In the genomic region with DNA sequence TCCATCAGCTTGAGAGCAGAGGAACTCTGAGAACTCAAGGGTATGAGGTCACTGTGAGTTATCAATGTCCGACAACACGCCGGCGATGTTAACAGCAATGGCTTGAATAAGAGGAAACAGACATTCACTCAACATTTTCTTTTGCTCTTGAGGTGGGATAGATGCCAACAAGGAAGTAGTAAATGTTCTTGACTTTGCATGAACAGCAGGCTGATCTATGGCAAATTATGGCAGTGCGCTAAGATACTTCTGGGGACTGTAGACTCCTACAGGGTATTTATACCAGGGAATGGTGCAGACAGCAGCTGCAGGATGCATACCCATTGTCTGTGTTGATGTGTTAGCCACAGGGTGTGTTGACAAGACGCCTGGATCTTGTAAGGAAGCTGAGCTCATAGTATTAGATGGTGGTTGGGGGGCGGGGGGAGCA, we compare ENCODE assay signal across 14 mouse cellular contexts. TPM values are rescaled to one million over a fixed set of nuclear protein-coding genes. Genes with fewer than 3 reads are reported as not detected.
A peak's percentile ranks its signal among the peaks of the same experiment; 100 is the strongest.
DNase-seq lines count a peak whose midpoint lies in the region; ATAC-seq and TF ChIP-seq lines count a peak whose summit lies in the region.
"Had no signal": no experiment of that assay in that cellular context is flagged by ENCODE, and none has a peak within 500 bp of the region (broad histone marks: within the 10 kb centered on the region; RNA-seq: fewer than 3 reads in every experiment).

No protein-coding gene starts in this region.

- H3K4me3 ChIP-seq in heart, embryonic 12.5 days: no peak overlapping the region
- H3K4me3 ChIP-seq in liver, embryonic 11.5 days (ENCODE audit: low read depth, low read length): no peak overlapping the region
- no peak overlapping the region for H3K4me3 ChIP-seq in liver, embryonic 12.5 days
- H3K4me3 ChIP-seq in bone marrow macrophage, adult 2 months (ENCODE audit: insufficient read depth, low read length): no peak overlapping the region
- no peak overlapping the region for H3K4me3 ChIP-seq in layer of hippocampus, adult 2 months
- H3K4me3 ChIP-seq: embryonic facial prominence, embryonic 15.5 days; forebrain, embryonic 13.5 days; kidney, embryonic 15.5 days had no signal

- TF ChIP-seq POLR2A in bone marrow macrophage, adult 2 months (IDR thresholded peaks at IDR 0.05; ENCODE audit: borderline replicate concordance, low read depth, low read length): no peak

- peaks cover 19% of the 10 kb centered on the region; the same call in 1 of the 2 replicates for H3K27me3 ChIP-seq in heart, embryonic 12.5 days (replicated peaks)
- H3K27me3 ChIP-seq in liver, embryonic 11.5 days (replicated peaks; ENCODE audit: control insufficient read depth, insufficient read depth, low read length): no peaks in the 10 kb centered on the region
- H3K27me3 ChIP-seq in liver, embryonic 12.5 days (replicated peaks): no peaks in the 10 kb centered on the region
- H3K27me3 ChIP-seq: embryonic facial prominence, embryonic 15.5 days; forebrain, embryonic 13.5 days; kidney, embryonic 15.5 days had no signal

- no peak overlapping the region for H3K9ac ChIP-seq in heart, embryonic 12.5 days
- no peak overlapping the region for H3K9ac ChIP-seq in liver, embryonic 11.5 days (ENCODE audit: low read depth, low read length)
- H3K9ac ChIP-seq in liver, embryonic 12.5 days: no peak overlapping the region
- H3K9ac ChIP-seq: embryonic facial prominence, embryonic 15.5 days; forebrain, embryonic 13.5 days; kidney, embryonic 15.5 days had no signal

- H3K4me2 ChIP-seq in heart, embryonic 12.5 days: peak overlapping the region; percentile 37
- H3K4me2 ChIP-seq in liver, embryonic 11.5 days: no peak overlapping the region
- no peak overlapping the region for H3K4me2 ChIP-seq in liver, embryonic 12.5 days
- H3K4me2 ChIP-seq: embryonic facial prominence, embryonic 15.5 days; forebrain, embryonic 13.5 days; kidney, embryonic 15.5 days had no signal

- peak; percentile 10; the same call in 1 of the 2 replicates for ATAC-seq in heart, embryonic 12.5 days (ENCODE audit: insufficient number of reproducible peaks, low FRiP score)
- ATAC-seq in liver, embryonic 11.5 days (replicated peaks; ENCODE audit: low FRiP score): no peak
- ATAC-seq in liver, embryonic 12.5 days: no peak
- peak; percentile 33 for ATAC-seq in megakaryocyte progenitor cell, adult 5-6 weeks (replicated peaks; ENCODE audit: poor library complexity)
- ATAC-seq: forebrain, embryonic 13.5 days; hindbrain, embryonic 16.5 days had no signal

- no peaks in the 10 kb centered on the region for H3K36me3 ChIP-seq in heart, embryonic 12.5 days
- H3K36me3 ChIP-seq in liver, embryonic 11.5 days (ENCODE audit: control insufficient read depth, insufficient read depth, low read length): no peaks in the 10 kb centered on the region
- H3K36me3 ChIP-seq in liver, embryonic 12.5 days: no peaks in the 10 kb centered on the region
- H3K36me3 ChIP-seq: embryonic facial prominence, embryonic 15.5 days; kidney, embryonic 15.5 days had no signal

- no peaks in the 10 kb centered on the region for H3K9me3 ChIP-seq in heart, embryonic 12.5 days (replicated peaks)
- H3K9me3 ChIP-seq in liver, embryonic 11.5 days (ENCODE audit: control insufficient read depth, low read length): no peaks in the 10 kb centered on the region
- no peaks in the 10 kb centered on the region for H3K9me3 ChIP-seq in liver, embryonic 12.5 days (replicated peaks)
- H3K9me3 ChIP-seq: embryonic facial prominence, embryonic 15.5 days; forebrain, embryonic 13.5 days; kidney, embryonic 15.5 days had no signal

- DNase-seq in heart, adult 11 months: no peak
- DNase-seq in liver, embryonic 11.5 days (ENCODE audit: low spot score): no peak
- DNase-seq in right cerebral cortex, postnatal 10 days (ENCODE audit: low spot score in 2 of 2): no peak
- DNase-seq in layer of hippocampus, adult 2 months (ENCODE audit: low spot score in 2 of 2): no peak
- DNase-seq: midbrain, embryonic 14.5 days; thymus, postnatal 14 days had no signal

- H3K27ac ChIP-seq in heart, embryonic 12.5 days (ENCODE audit: poor library complexity, severe bottlenecking): no peak overlapping the region
- peak overlapping the region; percentile 11; the same call in 1 of the 2 replicates for H3K27ac ChIP-seq in liver, embryonic 11.5 days (ENCODE audit: low read depth, low read length)
- no peak overlapping the region for H3K27ac ChIP-seq in liver, embryonic 12.5 days
- 0 out of 2 replicates have a peak overlapping the region, but pooled peaks have one; percentile 7 for H3K27ac ChIP-seq in bone marrow macrophage, adult 2 months (ENCODE audit: insufficient read depth, low read depth, low read length)
- no peak overlapping the region for H3K27ac ChIP-seq in layer of hippocampus, adult 2 months
- H3K27ac ChIP-seq: embryonic facial prominence, embryonic 15.5 days; forebrain, embryonic 13.5 days; kidney, embryonic 15.5 days had no signal

- 14% methylated on average over 7 of the region's 7 CpGs for WGBS in heart, embryonic 12.5 days
- WGBS in liver, embryonic 11.5 days: 43% methylated on average over 7 of the region's 7 CpGs
- WGBS in liver, embryonic 12.5 days (ENCODE audit: insufficient replicate concordance): 36% methylated on average over 7 of the region's 7 CpGs

- H3K4me1 ChIP-seq in heart, embryonic 12.5 days (replicated peaks): peaks cover 10% of the 10 kb centered on the region
- H3K4me1 ChIP-seq in liver, embryonic 11.5 days (replicated peaks; ENCODE audit: control insufficient read depth, insufficient read depth, low read length): peaks cover 33% of the 10 kb centered on the region
- H3K4me1 ChIP-seq in liver, embryonic 12.5 days: peaks cover 52% of the 10 kb centered on the region
- peaks cover 34% of the 10 kb centered on the region for H3K4me1 ChIP-seq in bone marrow macrophage, adult 2 months (ENCODE audit: control insufficient read depth, insufficient read depth, low read length)
- H3K4me1 ChIP-seq: embryonic facial prominence, embryonic 15.5 days; kidney, embryonic 15.5 days had no signal

- TF ChIP-seq CTCF in bone marrow macrophage, adult 2 months (IDR thresholded peaks at IDR 0.05; ENCODE audit: low read depth, low read length): no peak
- TF ChIP-seq CTCF in layer of hippocampus, adult 2 months (conservative IDR thresholded peaks at IDR 0.05): no peak

RNA-seq across cellular contexts. Expression of gene Pik3cb, which starts 17.8 kb away (rescaled TPM):
- 2.5 and 3.3 TPM in 2 replicates for polyA plus RNA-seq in heart, embryonic 12.5 days (2016; fragmentation: Nextera tagmentation; extraction: Ambion mirVana)
- 2.9 and 3.5 TPM in 2 replicates for polyA plus RNA-seq in liver, embryonic 11.5 days (2014; fragmentation: Nextera tagmentation; extraction: Ambion mirVana)
- polyA plus RNA-seq in liver, embryonic 12.5 days (2016; fragmentation: Nextera tagmentation; extraction: Ambion mirVana): 4.8 and 5.1 TPM in 2 replicates
- 13.4 and 15.6 TPM in 2 replicates for polyA plus RNA-seq in bone marrow macrophage, adult 2 months (2012; ENCODE audit: insufficient read depth, insufficient read length, missing spikeins)
- 12.3 and 13.5 TPM in 2 replicates for total RNA-seq in megakaryocyte progenitor cell, adult 5-6 weeks (2015)
- 4.6 and 5.3 TPM in 2 replicates for total RNA-seq in megakaryocyte progenitor cell, adult 5-6 weeks (2017)
- 10 to 100 TPM; 28.2 to 28.3 TPM for total RNA-seq in layer of hippocampus, adult 2 months (2021)

Comparison
In these comparisons a context has a peak if more than half of its experiments do, and no peak if none do; other contexts are left out.
1. H3K27ac ChIP-seq: peak in liver, embryonic 11.5 days (single experiment) and bone marrow macrophage, adult 2 months (single experiment); none in heart, embryonic 12.5 days (single experiment), liver, embryonic 12.5 days (single experiment) and layer of hippocampus, adult 2 months (single experiment).
2. ATAC-seq: peak in heart, embryonic 12.5 days (single experiment) and megakaryocyte progenitor cell, adult 5-6 weeks (single experiment); none in liver, embryonic 11.5 days (single experiment) and liver, embryonic 12.5 days (single experiment).